Mouse (Mus musculus) CD4-positive helper T cell, adult 2 months (primary cell): ENCODE results near the gene 4930426L09Rik.

ENCODE experiments used
- DNase-seq: peaks from one replicate; pipeline ENCODE4 v3.0.0-alpha.2; 2012; ENCODE audit warnings: low read depth, missing footprints, low spot score

4930426L09Rik gene

DNA sequence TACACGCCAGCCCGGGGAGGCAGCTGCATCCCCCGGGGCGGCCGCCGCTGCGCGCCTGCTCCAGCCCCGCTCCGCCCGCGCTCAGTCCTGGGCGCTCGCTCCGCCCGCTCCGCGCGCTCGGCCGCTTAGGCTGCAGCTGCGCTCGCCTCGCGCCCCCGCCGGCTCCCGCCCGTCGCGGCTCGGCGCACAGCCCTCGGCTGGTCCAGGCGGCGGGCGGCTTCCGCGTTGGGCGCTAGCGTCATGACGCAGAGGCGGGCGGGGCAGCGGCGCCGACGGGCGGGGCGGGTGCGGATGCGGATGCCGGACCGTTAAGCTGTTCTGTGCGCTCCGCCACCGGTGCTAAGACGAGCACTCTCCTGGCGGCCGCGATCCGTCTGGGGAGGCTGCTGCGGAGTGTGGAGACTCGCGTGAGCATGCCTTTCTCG lies at the start of gene 4930426L09Rik, which contains the start of gene Pip4k2a:
Gene 4930426L09Rik (plus strand): TSS at position 290 of the 425 bp plus-strand sequence.
Gene Pip4k2a (minus strand): TSS at position 73 of the 425 bp plus-strand sequence.
- DNase-seq, result peak; percentile 94

DNA sequence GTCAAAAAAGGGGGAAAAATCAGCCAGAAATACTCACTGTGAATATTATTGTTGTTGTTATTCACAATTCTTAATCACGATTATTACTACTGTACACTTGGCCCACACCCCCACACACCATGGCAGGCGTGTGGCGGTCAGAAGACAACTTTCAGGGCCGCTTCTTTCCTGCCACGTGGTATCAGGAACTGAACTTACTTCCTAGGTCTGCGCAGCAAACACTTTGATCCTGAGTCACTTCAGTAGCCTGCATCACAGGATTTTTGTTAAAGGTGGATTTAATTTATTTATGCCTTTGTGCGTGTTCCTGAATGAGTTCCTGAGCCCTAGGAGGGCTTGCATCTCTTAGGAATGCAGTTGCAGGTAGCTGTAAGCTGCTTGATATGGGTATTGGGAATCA lies 49.4 kb upstream of the 4930426L09Rik start:
- no peak for DNase-seq

- no peak for DNase-seq
These were observed 47.4 kb upstream of the 4930426L09Rik start for GRCm38 (mm10) chr2:18950758-18951157.

DNA sequence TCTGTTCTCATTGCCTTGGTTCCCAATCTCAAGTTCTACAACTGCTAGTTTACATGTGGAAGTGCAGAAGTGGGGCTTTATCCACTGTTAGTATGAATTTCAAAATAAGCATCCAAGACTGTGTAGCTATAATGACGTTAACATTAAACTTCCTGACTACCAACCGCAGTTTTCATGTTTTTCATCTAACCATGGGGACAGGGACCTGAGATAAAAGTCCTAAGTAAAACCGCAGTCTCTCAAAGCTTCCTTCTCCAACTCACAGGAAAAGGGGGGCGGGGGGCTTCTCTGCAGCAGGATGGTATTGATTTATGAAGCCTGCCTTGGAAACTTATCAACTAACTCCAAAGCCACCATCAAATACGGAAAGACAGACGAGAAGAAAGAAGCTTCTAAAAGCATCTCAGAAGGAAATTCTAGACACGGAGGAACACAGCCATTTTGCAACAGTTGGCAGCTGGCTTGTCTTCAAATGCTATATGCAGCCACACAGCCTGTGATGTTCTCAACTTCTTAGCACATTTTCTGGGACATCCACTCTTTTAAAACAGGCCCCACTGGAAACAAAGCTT lies 46.0 kb upstream of the 4930426L09Rik start:
- DNase-seq, result peak; percentile 92

GRCm38 (mm10) chr2:18954422-18954821 lies 43.7 kb upstream of the 4930426L09Rik start:
- no peak for DNase-seq

GRCm38 (mm10) chr2:18955022-18955421 lies 43.1 kb upstream of the 4930426L09Rik start:
- DNase-seq, result no peak

DNA sequence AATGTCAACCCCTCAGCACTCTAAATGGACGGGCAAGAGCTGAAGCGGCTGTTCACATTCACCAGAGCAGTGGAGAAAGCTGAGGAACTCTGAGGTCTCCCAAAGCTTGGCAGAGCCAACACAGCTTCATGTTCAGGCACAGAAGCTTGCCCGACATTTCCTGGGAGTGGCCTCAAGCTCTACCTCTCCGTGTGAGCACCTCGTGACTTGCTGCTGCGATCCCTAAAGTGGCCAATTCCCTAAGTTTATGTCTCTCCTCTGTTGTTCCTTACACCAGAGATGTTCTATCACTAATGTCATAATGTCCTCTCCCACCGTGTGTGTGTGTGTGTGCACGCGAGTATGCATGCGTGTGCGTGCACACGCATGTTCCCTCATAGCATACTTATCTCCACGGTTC lies 42.5 kb upstream of the 4930426L09Rik start:
- DNase-seq, result peak; percentile 42

- DNase-seq, result no peak
These were observed 41.7 kb upstream of the 4930426L09Rik start for GRCm38 (mm10) chr2:18956424-18956823.

- DNase-seq, result no peak
These were observed 41.2 kb upstream of the 4930426L09Rik start for GRCm38 (mm10) chr2:18956945-18957344.

DNA sequence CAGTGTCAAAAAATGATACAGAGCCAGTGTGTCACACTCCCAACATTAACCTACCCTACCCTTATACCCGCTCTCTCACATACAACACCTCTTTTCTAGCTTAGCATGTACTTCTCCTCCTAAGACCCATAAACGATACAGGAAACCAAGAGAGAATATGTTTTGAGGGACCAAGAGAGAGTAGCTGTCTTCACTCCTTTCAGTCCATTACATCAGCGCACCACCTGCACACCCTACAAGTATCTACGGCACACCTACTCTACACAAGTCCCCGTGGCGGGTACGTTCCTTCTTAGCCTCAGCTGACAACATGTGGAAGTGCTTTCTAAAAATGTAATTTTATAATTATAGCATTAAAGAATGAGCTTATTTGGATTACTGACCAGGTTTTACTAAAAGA lies 40.7 kb upstream of the 4930426L09Rik start:
- DNase-seq, result peak; percentile 68

DNA sequence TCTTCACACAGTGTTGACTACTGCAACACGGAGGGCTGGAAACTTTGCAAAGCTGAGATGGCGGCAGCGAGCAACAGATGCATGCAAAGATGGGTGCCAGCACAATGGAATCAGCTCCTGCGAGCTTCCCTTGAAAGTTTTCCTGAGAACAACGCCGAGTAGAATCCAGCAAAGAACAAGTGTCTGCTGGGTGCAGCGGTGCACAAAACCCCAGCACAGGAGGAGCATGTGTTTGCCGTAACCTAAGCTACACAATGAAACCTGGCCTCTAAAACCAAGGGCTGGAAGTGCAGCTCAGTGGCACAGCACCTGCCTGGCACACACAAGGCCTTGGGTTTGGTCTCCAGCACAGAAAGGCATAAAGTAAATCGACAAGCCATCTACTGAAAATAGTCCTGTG lies 40.1 kb upstream of the 4930426L09Rik start:
- DNase-seq, result peak; percentile 51

- DNase-seq, result peak; percentile 87
These were observed 39.6 kb upstream of the 4930426L09Rik start for GRCm38 (mm10) chr2:18958501-18958900.

DNA sequence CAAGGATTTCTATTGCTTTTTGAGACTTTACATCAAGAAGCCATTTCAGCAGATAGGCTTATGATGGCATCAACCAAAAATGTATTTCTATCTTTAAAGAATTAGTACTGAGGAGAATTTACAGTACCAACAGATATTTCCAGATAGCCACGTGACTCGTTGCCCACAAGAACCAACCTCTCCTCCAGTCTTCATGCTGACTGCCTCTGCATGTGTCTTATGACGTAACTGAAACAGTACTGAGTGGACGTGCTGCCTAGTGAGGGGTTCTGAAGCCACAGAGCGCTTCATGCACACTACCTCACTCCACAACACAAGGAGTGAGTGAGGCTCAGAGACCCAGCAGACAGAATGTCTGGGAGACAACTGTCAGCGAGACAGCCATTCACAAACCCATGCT lies 39.1 kb upstream of the 4930426L09Rik start:
- DNase-seq, result peak; percentile 87

- peak; percentile 58 for DNase-seq
These were observed 38.6 kb upstream of the 4930426L09Rik start for GRCm38 (mm10) chr2:18959558-18959957.

DNA sequence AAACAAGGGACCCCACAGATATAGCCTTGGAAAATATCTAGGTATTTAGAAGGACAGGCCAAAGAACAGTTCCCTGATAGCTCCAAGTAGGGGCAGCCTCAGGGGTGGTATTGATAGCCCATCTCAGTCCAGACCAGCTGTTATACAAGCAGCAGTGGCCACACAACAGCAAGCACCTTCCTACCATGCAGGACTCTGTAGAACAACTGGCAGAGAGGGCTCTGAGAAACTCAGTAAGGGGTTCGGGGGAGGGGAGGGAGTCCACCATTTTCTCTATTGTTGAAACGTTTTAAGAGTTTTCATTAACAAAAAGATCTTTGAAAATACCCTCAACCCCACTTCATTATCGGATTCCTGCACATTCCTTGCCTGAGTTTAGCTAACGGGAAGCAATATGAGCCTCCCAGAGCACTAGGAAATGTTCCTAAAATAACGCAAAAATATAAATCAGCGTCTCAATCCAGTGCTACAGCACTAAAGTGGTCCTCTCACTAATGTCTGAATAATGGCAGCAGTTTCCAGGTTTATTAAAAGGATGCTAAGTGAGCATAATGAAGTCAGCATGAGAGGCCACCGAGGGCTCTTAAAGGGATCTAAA lies 37.7 kb upstream of the 4930426L09Rik start:
- no peak for DNase-seq

DNA sequence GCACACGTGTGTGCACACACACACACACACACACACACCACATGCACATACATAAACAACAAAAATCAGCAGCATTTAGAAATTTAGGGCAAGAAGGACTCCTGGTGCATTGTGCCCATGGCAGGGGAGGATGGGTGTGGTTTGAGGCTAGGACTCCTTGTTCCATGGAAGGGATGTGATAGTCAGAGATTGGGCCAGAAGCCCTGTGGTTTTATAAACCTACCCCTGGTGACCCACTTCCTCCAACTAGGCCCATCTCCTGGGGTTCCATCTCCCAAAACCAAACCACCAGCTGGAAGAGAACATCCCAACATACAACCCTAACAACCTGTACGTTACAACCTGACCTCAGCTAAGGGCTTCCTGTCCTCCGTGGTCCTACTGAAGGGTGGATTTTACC lies 35.6 kb upstream of the 4930426L09Rik start:
- peak; percentile 50 for DNase-seq

- no peak for DNase-seq
These were observed 34.7 kb upstream of the 4930426L09Rik start for GRCm38 (mm10) chr2:18963286-18964040.

GRCm38 (mm10) chr2:18965108-18965507 lies 33.0 kb upstream of the 4930426L09Rik start:
- DNase-seq, result no peak

GRCm38 (mm10) chr2:18965950-18966349 lies 32.2 kb upstream of the 4930426L09Rik start:
- DNase-seq, result no peak

GRCm38 (mm10) chr2:18966566-18966965 lies 31.6 kb upstream of the 4930426L09Rik start:
- DNase-seq, result no peak

DNA sequence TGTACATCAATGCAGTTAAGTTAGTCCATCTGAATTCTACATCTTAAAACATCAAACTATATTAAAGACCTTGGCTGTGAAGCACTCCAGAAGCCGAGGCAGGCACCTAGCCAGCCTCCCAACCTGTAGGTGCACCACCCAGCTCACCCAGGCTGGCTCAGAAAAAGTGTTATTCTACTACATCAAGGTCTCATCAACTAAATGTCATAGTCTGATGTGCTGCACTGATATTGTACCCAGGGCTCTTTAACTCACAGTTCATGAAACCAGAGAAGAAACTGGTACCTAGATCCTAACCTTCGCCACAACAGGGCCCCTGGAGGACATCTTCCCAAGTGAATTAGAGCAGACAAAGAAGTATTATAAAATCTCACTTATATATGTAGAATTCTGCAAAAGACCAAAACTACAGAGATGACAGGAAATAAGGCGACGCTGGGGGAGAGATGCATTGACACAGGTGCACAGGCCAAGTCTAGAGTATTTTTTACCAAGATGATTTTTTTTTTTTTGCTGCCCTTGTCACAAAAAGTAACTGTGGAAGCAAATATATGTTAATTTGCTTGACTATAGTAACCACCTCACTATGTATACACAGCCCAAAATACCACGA lies 30.6 kb upstream of the 4930426L09Rik start:
- DNase-seq, result no peak

- peak; percentile 49 for DNase-seq
These were observed 29.0 kb upstream of the 4930426L09Rik start for GRCm38 (mm10) chr2:18969066-18969681.
